Mouse (Mus musculus): ENCODE data around the gene Gm10778. TPM values are rescaled to one million over a fixed set of nuclear protein-coding genes. Genes with fewer than 3 reads are reported as not detected.
A peak's percentile ranks its signal among the peaks of the same experiment; 100 is the strongest.
"Not testable (repeated sequence)": the region's sequence is repeated elsewhere in the genome, so short reads cannot be mapped to it uniquely, and the experiment has no call there.

The Gm10778 gene
- polyA plus RNA-seq (2015; fragmentation: Nextera tagmentation; extraction: Ambion mirVana), result 3.3 and 3.6 TPM in 2 replicates

GRCm38 (mm10) chr10:81648803-81649775, at the start of gene Gm10778:
Gene Gm10778 (plus strand): TSS chr10:81649059.
- peak; percentile 97 for ATAC-seq
- 2% methylated on average over 35 of the region's 52 CpGs for WGBS
- peak within 1 kb of the TSS; percentile 71; the same call in 1 of the 2 replicates for H3K27ac ChIP-seq (ENCODE audit: low read length)
- not testable (repeated sequence) for H3K36me3 ChIP-seq (ENCODE audit: control insufficient read depth, insufficient read depth, low read length); H3K27me3 ChIP-seq (replicated peaks; ENCODE audit: control insufficient read depth, insufficient read depth, low read length); H3K9me3 ChIP-seq (ENCODE audit: control insufficient read depth, low read length); H3K4me1 ChIP-seq (ENCODE audit: control insufficient read depth, insufficient read depth, low read length)
- peak within 1 kb of the TSS; percentile 57 for H3K4me2 ChIP-seq (ENCODE audit: low read depth, low read length)
- H3K9ac ChIP-seq (ENCODE audit: low read depth, low read length), result peak within 1 kb of the TSS; percentile 76
- peak within 1 kb of the TSS; percentile 54 for H3K4me3 ChIP-seq (ENCODE audit: low read length)

- peaks cover 52% of the 10 kb centered on the region for H3K4me1 ChIP-seq (ENCODE audit: control insufficient read depth, insufficient read depth, low read length)
- 67% methylated on average over 5 of the region's 5 CpGs for WGBS
- no peaks in the 10 kb centered on the region for H3K27me3 ChIP-seq (replicated peaks; ENCODE audit: control insufficient read depth, insufficient read depth, low read length)
- H3K27ac ChIP-seq (ENCODE audit: low read length), result no peak overlapping the region
- H3K36me3 ChIP-seq (ENCODE audit: control insufficient read depth, insufficient read depth, low read length), result no peaks in the 10 kb centered on the region
- H3K9ac ChIP-seq (ENCODE audit: low read depth, low read length), result no peak overlapping the region
- ATAC-seq, result no peak
- H3K9me3 ChIP-seq (ENCODE audit: control insufficient read depth, low read length), result no peaks in the 10 kb centered on the region
- no peak overlapping the region for H3K4me2 ChIP-seq (ENCODE audit: low read depth, low read length)
- H3K4me3 ChIP-seq (ENCODE audit: low read length), result no peak overlapping the region
These were observed 49.2 kb upstream of the Gm10778 start for GRCm38 (mm10) chr10:81599630-81600029.

GRCm38 (mm10) chr10:81600096-81600495, 48.8 kb upstream of the Gm10778 start:
- WGBS, result 54% methylated on average over 10 of the region's 10 CpGs
- H3K9me3 ChIP-seq (ENCODE audit: control insufficient read depth, low read length), result no peaks in the 10 kb centered on the region
- no peaks in the 10 kb centered on the region for H3K27me3 ChIP-seq (replicated peaks; ENCODE audit: control insufficient read depth, insufficient read depth, low read length)
- peaks cover 55% of the 10 kb centered on the region for H3K4me1 ChIP-seq (ENCODE audit: control insufficient read depth, insufficient read depth, low read length)
- H3K4me2 ChIP-seq (ENCODE audit: low read depth, low read length), result no peak overlapping the region
- no peak overlapping the region for H3K4me3 ChIP-seq (ENCODE audit: low read length)
- no peak overlapping the region for H3K9ac ChIP-seq (ENCODE audit: low read depth, low read length)
- H3K36me3 ChIP-seq (ENCODE audit: control insufficient read depth, insufficient read depth, low read length), result no peaks in the 10 kb centered on the region
- ATAC-seq, result no peak
- H3K27ac ChIP-seq (ENCODE audit: low read length), result no peak overlapping the region

- under 1% methylated on average over 27 of the region's 28 CpGs for WGBS
- Histone ChIP-seq H3K9ac (ENCODE audit: low read depth, low read length) (peak within 1 kb of the TSS; percentile 52), H3K36me3 (ENCODE audit: control insufficient read depth, insufficient read depth, low read length) (no peaks in the 10 kb centered on the region), H3K4me3 (ENCODE audit: low read length) (peak within 1 kb of the TSS; percentile 31), H3K4me2 (ENCODE audit: low read depth, low read length) (peak within 1 kb of the TSS; percentile 62), H3K27me3 (replicated peaks; ENCODE audit: control insufficient read depth, insufficient read depth, low read length) (no peaks in the 10 kb centered on the region), H3K4me1 (ENCODE audit: control insufficient read depth, insufficient read depth, low read length) (peaks cover 50% of the 10 kb centered on the region), H3K27ac (ENCODE audit: low read length) (peak within 1 kb of the TSS; percentile 52), H3K9me3 (ENCODE audit: control insufficient read depth, low read length) (no peaks in the 10 kb centered on the region)
- ATAC-seq, result peak; percentile 80
These were observed 48.1 kb upstream of the Gm10778 start, which contains the start of gene Tle6 for GRCm38 (mm10) chr10:81600738-81601203. Gene Tle6 (minus strand): TSS chr10:81601073.

GRCm38 (mm10) chr10:81601396-81601905, 47.4 kb upstream of the Gm10778 start:
- Histone ChIP-seq H3K4me1 (ENCODE audit: control insufficient read depth, insufficient read depth, low read length) (peaks cover 44% of the 10 kb centered on the region), H3K9me3 (ENCODE audit: control insufficient read depth, low read length) (no peaks in the 10 kb centered on the region), H3K27ac (ENCODE audit: low read length) (peak overlapping the region; percentile 27; the same call in 1 of the 2 replicates), H3K27me3 (replicated peaks; ENCODE audit: control insufficient read depth, insufficient read depth, low read length) (no peaks in the 10 kb centered on the region), H3K36me3 (ENCODE audit: control insufficient read depth, insufficient read depth, low read length) (no peaks in the 10 kb centered on the region), H3K4me2 (ENCODE audit: low read depth, low read length) (peak overlapping the region; percentile 62), H3K9ac (ENCODE audit: low read depth, low read length) (peak overlapping the region; percentile 52), H3K4me3 (ENCODE audit: low read length) (peak overlapping the region; percentile 27)
- no peak for ATAC-seq
- WGBS, result 34% methylated on average over 7 of the region's 7 CpGs

- Histone ChIP-seq H3K4me2 (ENCODE audit: low read depth, low read length) (no peak overlapping the region), H3K27ac (ENCODE audit: low read length) (no peak overlapping the region), H3K4me3 (ENCODE audit: low read length) (no peak overlapping the region), H3K4me1 (ENCODE audit: control insufficient read depth, insufficient read depth, low read length) (peaks cover 35% of the 10 kb centered on the region), H3K9ac (ENCODE audit: low read depth, low read length) (no peak overlapping the region), H3K36me3 (ENCODE audit: control insufficient read depth, insufficient read depth, low read length) (no peaks in the 10 kb centered on the region), H3K27me3 (replicated peaks; ENCODE audit: control insufficient read depth, insufficient read depth, low read length) (no peaks in the 10 kb centered on the region), H3K9me3 (ENCODE audit: control insufficient read depth, low read length) (no peaks in the 10 kb centered on the region)
- 19% methylated on average over 4 of the region's 4 CpGs for WGBS
- no peak for ATAC-seq
These were observed 46.1 kb upstream of the Gm10778 start for GRCm38 (mm10) chr10:81602741-81603151.

GRCm38 (mm10) chr10:81604019-81604967, 44.6 kb upstream of the Gm10778 start:
- Histone ChIP-seq H3K36me3 (ENCODE audit: control insufficient read depth, insufficient read depth, low read length) (no peaks in the 10 kb centered on the region), H3K4me1 (ENCODE audit: control insufficient read depth, insufficient read depth, low read length) (peaks cover 31% of the 10 kb centered on the region), H3K4me3 (ENCODE audit: low read length) (peak overlapping the region; percentile 4; the same call in 1 of the 2 replicates), H3K27ac (ENCODE audit: low read length) (no peak overlapping the region), H3K4me2 (ENCODE audit: low read depth, low read length) (peak overlapping the region; percentile 78), H3K9ac (ENCODE audit: low read depth, low read length) (peak overlapping the region; percentile 44), H3K27me3 (replicated peaks; ENCODE audit: control insufficient read depth, insufficient read depth, low read length) (no peaks in the 10 kb centered on the region), H3K9me3 (ENCODE audit: control insufficient read depth, low read length) (no peaks in the 10 kb centered on the region)
- ATAC-seq, result peak; percentile 0; the same call in 1 of the 2 replicates
- 70% methylated on average over 12 of the region's 12 CpGs for WGBS

GRCm38 (mm10) chr10:81604968-81605665, 43.7 kb upstream of the Gm10778 start:
- Histone ChIP-seq H3K9me3 (ENCODE audit: control insufficient read depth, low read length) (no peaks in the 10 kb centered on the region), H3K27ac (ENCODE audit: low read length) (peak overlapping the region; percentile 94), H3K9ac (ENCODE audit: low read depth, low read length) (peak overlapping the region; percentile 66), H3K36me3 (ENCODE audit: control insufficient read depth, insufficient read depth, low read length) (no peaks in the 10 kb centered on the region), H3K4me2 (ENCODE audit: low read depth, low read length) (peak overlapping the region; percentile 78), H3K4me3 (ENCODE audit: low read length) (peak overlapping the region; percentile 44), H3K27me3 (replicated peaks; ENCODE audit: control insufficient read depth, insufficient read depth, low read length) (no peaks in the 10 kb centered on the region), H3K4me1 (ENCODE audit: control insufficient read depth, insufficient read depth, low read length) (peaks cover 29% of the 10 kb centered on the region)
- WGBS, result 18% methylated on average over 29 of the region's 29 CpGs
- peak; percentile 47 for ATAC-seq

All from intestine, embryonic 16.5 days (tissue).